Comparison of ENCODE assay signal across 22 mouse cellular contexts in the genomic region with DNA sequence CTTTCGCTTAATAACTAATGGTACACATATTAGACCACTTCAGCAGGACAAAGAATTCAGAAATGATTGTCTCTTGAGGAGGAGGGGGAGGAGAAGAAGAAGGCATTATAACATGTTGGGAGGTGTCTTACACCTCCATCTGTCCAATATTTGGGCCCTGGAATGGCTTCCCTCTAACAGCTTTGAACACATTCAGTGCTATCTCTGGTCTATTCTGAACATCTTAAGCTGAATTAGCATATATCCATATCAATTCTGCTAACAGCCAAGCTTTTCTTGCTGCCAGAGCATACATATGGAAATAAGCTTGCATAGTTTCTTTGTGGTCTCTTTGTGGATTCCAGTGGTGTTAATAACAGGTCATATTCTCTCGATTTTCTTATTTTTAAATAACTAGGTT. TPM values are rescaled to one million over a fixed set of nuclear protein-coding genes. Genes with fewer than 3 reads are reported as not detected.
A peak's percentile ranks its signal among the peaks of the same experiment; 100 is the strongest.
DNase-seq lines count a peak whose midpoint lies in the region; ATAC-seq and TF ChIP-seq lines count a peak whose summit lies in the region.
"Had no signal": no experiment of that assay in that cellular context is flagged by ENCODE, and none has a peak within 500 bp of the region (broad histone marks: within the 10 kb centered on the region; RNA-seq: fewer than 3 reads in every experiment).

No protein-coding gene starts in this region.

- no peak overlapping the region for H3K4me2 ChIP-seq in forebrain, embryonic 13.5 days
- no peak overlapping the region for H3K4me2 ChIP-seq in hindbrain, embryonic 13.5 days
- no peak overlapping the region for H3K4me2 ChIP-seq in midbrain, embryonic 16.5 days (ENCODE audit: low read length)
- H3K4me2 ChIP-seq: embryonic facial prominence, embryonic 12.5 days; hindbrain, embryonic 15.5 days had no signal

- H3K4me3 ChIP-seq in forebrain, embryonic 13.5 days, result no peak overlapping the region
- H3K4me3 ChIP-seq in forebrain, embryonic 10.5 days, result no peak overlapping the region
- H3K4me3 ChIP-seq in hindbrain, embryonic 13.5 days, result no peak overlapping the region
- H3K4me3 ChIP-seq in hindbrain, embryonic 10.5 days, result no peak overlapping the region
- no peak overlapping the region for H3K4me3 ChIP-seq in midbrain, embryonic 16.5 days (ENCODE audit: low read depth, low read length)
- H3K4me3 ChIP-seq: embryonic facial prominence, embryonic 12.5 days; heart, embryonic 10.5 days; hindbrain, embryonic 15.5 days had no signal

- H3K9ac ChIP-seq in forebrain, embryonic 13.5 days, result no peak overlapping the region
- H3K9ac ChIP-seq in hindbrain, embryonic 13.5 days, result no peak overlapping the region
- H3K9ac ChIP-seq in midbrain, embryonic 16.5 days (ENCODE audit: low read depth, low read length), result no peak overlapping the region
- H3K9ac ChIP-seq: embryonic facial prominence, embryonic 12.5 days; hindbrain, embryonic 15.5 days had no signal

- H3K4me1 ChIP-seq in forebrain, embryonic 13.5 days, result peaks cover 12% of the 10 kb centered on the region
- no peaks in the 10 kb centered on the region for H3K4me1 ChIP-seq in forebrain, embryonic 10.5 days
- H3K4me1 ChIP-seq in hindbrain, embryonic 13.5 days (replicated peaks), result no peaks in the 10 kb centered on the region
- no peaks in the 10 kb centered on the region for H3K4me1 ChIP-seq in hindbrain, embryonic 10.5 days (replicated peaks)
- peaks cover 3% of the 10 kb centered on the region for H3K4me1 ChIP-seq in midbrain, embryonic 16.5 days (ENCODE audit: control insufficient read depth, insufficient read depth, low read length)
- H3K4me1 ChIP-seq: embryonic facial prominence, embryonic 12.5 days; heart, embryonic 10.5 days; hindbrain, embryonic 15.5 days had no signal

- 74% methylated on average over 2 of the region's 2 CpGs for WGBS in forebrain, embryonic 13.5 days
- WGBS in forebrain, embryonic 10.5 days, result 89% methylated on average over 2 of the region's 2 CpGs
- 80% methylated on average over 2 of the region's 2 CpGs for WGBS in hindbrain, embryonic 13.5 days
- WGBS in hindbrain, embryonic 10.5 days, result 85% methylated on average over 2 of the region's 2 CpGs
- 57% methylated on average over 2 of the region's 2 CpGs for WGBS in midbrain, embryonic 16.5 days

- no peaks in the 10 kb centered on the region for H3K27me3 ChIP-seq in forebrain, embryonic 13.5 days
- H3K27me3 ChIP-seq in forebrain, embryonic 10.5 days (ENCODE audit: poor library complexity, severe bottlenecking), result no peaks in the 10 kb centered on the region
- no peaks in the 10 kb centered on the region for H3K27me3 ChIP-seq in hindbrain, embryonic 13.5 days
- no peaks in the 10 kb centered on the region for H3K27me3 ChIP-seq in hindbrain, embryonic 10.5 days (ENCODE audit: insufficient read depth, poor library complexity, severe bottlenecking)
- no peaks in the 10 kb centered on the region for H3K27me3 ChIP-seq in midbrain, embryonic 16.5 days (ENCODE audit: control insufficient read depth, insufficient read depth, low read depth, low read length)
- H3K27me3 ChIP-seq: embryonic facial prominence, embryonic 12.5 days; hindbrain, embryonic 15.5 days had no signal

- no peak for DNase-seq in forebrain, embryonic 10.5 days (ENCODE audit: extremely low spot score, low spot score)
- no peak for DNase-seq in hindbrain, embryonic 10.5 days (ENCODE audit: low spot score)
- DNase-seq in brain, embryonic 14.5 days (ENCODE audit: low read depth), result peak; percentile 72
- DNase-seq in cerebellum, postnatal 14 days, result no peak
- DNase-seq: adrenal gland, adult 8-10 months; adrenal gland, postnatal 36 days; B cell, adult 2 months; cerebellum, adult 11 months; cerebellum, adult 8-10 months; cerebellum, postnatal 25 days; gastrocnemius, postnatal 36 days; heart, adult 18-20 months; heart, postnatal 10 days had no signal

- H3K9me3 ChIP-seq in forebrain, embryonic 13.5 days (replicated peaks), result no peaks in the 10 kb centered on the region
- no peaks in the 10 kb centered on the region for H3K9me3 ChIP-seq in forebrain, embryonic 10.5 days
- H3K9me3 ChIP-seq in hindbrain, embryonic 13.5 days, result no peaks in the 10 kb centered on the region
- H3K9me3 ChIP-seq in hindbrain, embryonic 10.5 days, result no peaks in the 10 kb centered on the region
- no peaks in the 10 kb centered on the region for H3K9me3 ChIP-seq in midbrain, embryonic 16.5 days (replicated peaks; ENCODE audit: control insufficient read depth, low read length, poor library complexity, severe bottlenecking)
- H3K9me3 ChIP-seq: embryonic facial prominence, embryonic 12.5 days; G1E; heart, embryonic 10.5 days; hindbrain, embryonic 15.5 days had no signal

- TF ChIP-seq POLR2A in brain, embryonic 14.5 days (IDR thresholded peaks at IDR 0.05; ENCODE audit: borderline replicate concordance, extremely low read depth, insufficient read depth, insufficient read length, poor library complexity, severe bottlenecking), result no peak

- peak; percentile 68 for ATAC-seq in forebrain, embryonic 13.5 days
- ATAC-seq in hindbrain, embryonic 13.5 days (ENCODE audit: low FRiP score), result no peak
- ATAC-seq in midbrain, embryonic 16.5 days, result no peak
- ATAC-seq: CD4-positive, CD25-positive, alpha-beta regulatory T cell, adult 4 months; intestine, embryonic 16.5 days had no signal

- no peaks in the 10 kb centered on the region for H3K36me3 ChIP-seq in forebrain, embryonic 13.5 days (ENCODE audit: poor library complexity, severe bottlenecking)
- no peaks in the 10 kb centered on the region for H3K36me3 ChIP-seq in forebrain, embryonic 10.5 days (replicated peaks)
- no peaks in the 10 kb centered on the region for H3K36me3 ChIP-seq in hindbrain, embryonic 13.5 days
- H3K36me3 ChIP-seq in hindbrain, embryonic 10.5 days, result no peaks in the 10 kb centered on the region
- no peaks in the 10 kb centered on the region for H3K36me3 ChIP-seq in midbrain, embryonic 16.5 days (ENCODE audit: control insufficient read depth, insufficient read depth, low read length)
- H3K36me3 ChIP-seq: embryonic facial prominence, embryonic 12.5 days; G1E; heart, embryonic 10.5 days; hindbrain, embryonic 15.5 days had no signal

- peak overlapping the region; percentile 52 for H3K27ac ChIP-seq in forebrain, embryonic 13.5 days
- H3K27ac ChIP-seq in forebrain, embryonic 10.5 days, result no peak overlapping the region
- 0 out of 2 replicates have a peak overlapping the region, but pooled peaks have one; percentile 23 for H3K27ac ChIP-seq in hindbrain, embryonic 13.5 days
- H3K27ac ChIP-seq in hindbrain, embryonic 10.5 days, result no peak overlapping the region
- H3K27ac ChIP-seq in midbrain, embryonic 16.5 days (ENCODE audit: low read length), result peak overlapping the region; percentile 42
- H3K27ac ChIP-seq: embryonic facial prominence, embryonic 12.5 days; heart, embryonic 10.5 days; hindbrain, embryonic 15.5 days had no signal

- TF ChIP-seq CTCF in brain, embryonic 14.5 days (IDR thresholded peaks at IDR 0.05; ENCODE audit: borderline replicate concordance, extremely low read depth, insufficient read depth, insufficient read length), result no peak

RNA-seq across cellular contexts. Expression of a gene that starts 22.2 kb away (rescaled TPM):
- polyA plus RNA-seq in forebrain, embryonic 13.5 days (2015; fragmentation: Nextera tagmentation; extraction: Ambion mirVana), result 61.6 and 62.6 TPM in 2 replicates
- 42.8 and 52.6 TPM in 2 replicates for polyA plus RNA-seq in forebrain, embryonic 10.5 days (2016; fragmentation: Nextera tagmentation; extraction: Ambion mirVana)
- 62.7 and 66.8 TPM in 2 replicates for polyA plus RNA-seq in hindbrain, embryonic 13.5 days (2015; fragmentation: Nextera tagmentation; extraction: Ambion mirVana)
- 49.5 and 50.1 TPM in 2 replicates for polyA plus RNA-seq in hindbrain, embryonic 10.5 days (2016; fragmentation: Nextera tagmentation; extraction: Ambion mirVana)
- polyA plus RNA-seq in brain, embryonic 14.5 days (2012; rRNA removed), result 36.6 and 39.3 TPM in 2 replicates
- polyA plus RNA-seq in midbrain, embryonic 16.5 days (2015; fragmentation: Nextera tagmentation; extraction: Ambion mirVana), result 63.8 and 64.3 TPM in 2 replicates

RNA-seq across cellular contexts. Expression of a gene that starts 22.3 kb away (rescaled TPM):
- 92.9 TPM in 2 replicates for polyA plus RNA-seq in forebrain, embryonic 13.5 days (2015; fragmentation: Nextera tagmentation; extraction: Ambion mirVana)
- 64.5 and 65.6 TPM in 2 replicates for polyA plus RNA-seq in forebrain, embryonic 10.5 days (2016; fragmentation: Nextera tagmentation; extraction: Ambion mirVana)
- polyA plus RNA-seq in hindbrain, embryonic 13.5 days (2015; fragmentation: Nextera tagmentation; extraction: Ambion mirVana), result 92.7 and 94.9 TPM in 2 replicates
- polyA plus RNA-seq in hindbrain, embryonic 10.5 days (2016; fragmentation: Nextera tagmentation; extraction: Ambion mirVana), result 70.3 and 70.5 TPM in 2 replicates
- polyA plus RNA-seq in brain, embryonic 14.5 days (2012; rRNA removed), result 62.8 and 82.5 TPM in 2 replicates
- polyA plus RNA-seq in midbrain, embryonic 16.5 days (2015; fragmentation: Nextera tagmentation; extraction: Ambion mirVana), result 77.4 and 88.9 TPM in 2 replicates

Comparison
In these comparisons a context has a peak if more than half of its experiments do, and no peak if none do; other contexts are left out.
1. H3K27ac ChIP-seq: peak in forebrain, embryonic 13.5 days (single experiment), hindbrain, embryonic 13.5 days (single experiment) and midbrain, embryonic 16.5 days (single experiment); none in forebrain, embryonic 10.5 days (single experiment) and hindbrain, embryonic 10.5 days (single experiment).